8 mouse cellular contexts compared by ENCODE assay signal in the genomic region with DNA sequence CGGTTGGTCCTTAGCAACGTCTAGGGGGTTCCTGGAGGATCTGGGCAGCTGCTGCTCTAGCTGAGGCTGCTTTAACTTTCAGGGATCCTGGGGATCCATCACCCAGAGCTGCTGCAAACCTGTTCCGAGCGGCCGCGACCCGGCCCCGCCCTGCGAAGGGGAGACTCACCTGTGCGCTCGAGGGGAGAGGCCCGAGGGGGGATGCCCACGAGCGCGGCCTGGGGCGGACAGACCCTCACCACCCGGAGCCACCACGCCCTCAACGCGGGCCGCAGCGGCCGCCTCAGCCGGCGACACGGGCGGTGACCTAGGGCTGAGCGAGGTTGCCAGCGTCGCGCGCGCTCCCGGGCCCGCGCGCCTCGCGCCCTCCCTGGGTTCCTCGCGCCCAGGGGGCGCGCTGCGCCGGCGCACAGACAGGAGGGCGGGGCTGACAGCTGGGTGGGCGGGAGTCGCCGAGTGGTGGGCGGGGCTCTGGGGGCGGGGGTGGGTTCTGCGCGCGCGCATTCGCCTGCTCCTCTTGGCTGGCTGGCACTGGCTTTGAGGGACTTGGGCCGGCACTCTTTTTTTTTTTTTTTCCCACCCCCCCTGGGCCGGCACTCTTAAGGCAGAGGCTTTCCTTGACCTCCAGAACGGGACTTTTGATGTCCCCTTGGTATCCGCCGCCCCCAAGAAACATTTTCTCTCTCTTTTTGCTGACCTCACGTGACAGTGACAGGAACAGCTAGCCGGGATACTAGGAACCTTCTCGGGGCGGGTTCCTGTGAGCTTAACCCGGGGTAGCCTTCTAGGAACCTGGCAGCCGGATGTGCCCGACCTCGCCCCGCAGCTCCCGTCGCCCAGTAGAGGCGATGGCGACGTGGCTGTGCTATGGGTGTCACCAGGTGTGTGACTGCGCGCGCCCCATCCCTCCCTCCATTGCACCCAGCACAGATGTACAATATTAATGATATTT. TPM values are rescaled to one million over a fixed set of nuclear protein-coding genes. Genes with fewer than 3 reads are reported as not detected.
DNase-seq lines count a peak whose midpoint lies in the region; ATAC-seq lines count a peak whose summit lies in the region.

A gene (minus strand): TSS at position 411 of the 952 bp plus-strand sequence.

- H3K9ac ChIP-seq in embryonic facial prominence, embryonic 11.5 days (replicated peaks; ENCODE audit: low read length), result peak within 1 kb of the TSS; percentile 82
- H3K9ac ChIP-seq in limb, embryonic 12.5 days (replicated peaks), result peak within 1 kb of the TSS; percentile 78
- H3K9ac ChIP-seq in midbrain, embryonic 14.5 days (replicated peaks; ENCODE audit: low read length), result peak within 1 kb of the TSS; percentile 89

- WGBS in embryonic facial prominence, embryonic 11.5 days, result under 1% methylated on average over 73 of the region's 79 CpGs
- under 1% methylated on average over 60 of the region's 79 CpGs for WGBS in limb, embryonic 12.5 days
- under 1% methylated on average over 67 of the region's 79 CpGs for WGBS in midbrain, embryonic 14.5 days

- no peaks in the 10 kb centered on the region for H3K9me3 ChIP-seq in embryonic facial prominence, embryonic 11.5 days (replicated peaks; ENCODE audit: control insufficient read depth, low read length)
- H3K9me3 ChIP-seq in limb, embryonic 12.5 days, result no peaks in the 10 kb centered on the region
- no peaks in the 10 kb centered on the region for H3K9me3 ChIP-seq in midbrain, embryonic 14.5 days (ENCODE audit: control insufficient read depth, low read length)

- peak within 1 kb of the TSS; percentile 66 for H3K4me2 ChIP-seq in embryonic facial prominence, embryonic 11.5 days (ENCODE audit: low read depth, low read length)
- H3K4me2 ChIP-seq in limb, embryonic 12.5 days, result peak within 1 kb of the TSS; percentile 90
- peak within 1 kb of the TSS; percentile 87 for H3K4me2 ChIP-seq in midbrain, embryonic 14.5 days (ENCODE audit: low read length)

- no peaks in the 10 kb centered on the region for H3K4me1 ChIP-seq in embryonic facial prominence, embryonic 11.5 days (ENCODE audit: control insufficient read depth, insufficient read depth, low read length)
- peaks cover 10% of the 10 kb centered on the region for H3K4me1 ChIP-seq in limb, embryonic 12.5 days (replicated peaks)
- H3K4me1 ChIP-seq in midbrain, embryonic 14.5 days (ENCODE audit: control insufficient read depth, insufficient read depth, low read length), result peaks cover 8% of the 10 kb centered on the region; the same call in 1 of the 2 replicates

- peak within 1 kb of the TSS; percentile 68 for H3K4me3 ChIP-seq in embryonic facial prominence, embryonic 11.5 days (ENCODE audit: low read depth, low read length)
- peak within 1 kb of the TSS; percentile 71 for H3K4me3 ChIP-seq in limb, embryonic 12.5 days (replicated peaks)
- peak within 1 kb of the TSS; percentile 72 for H3K4me3 ChIP-seq in midbrain, embryonic 14.5 days (replicated peaks; ENCODE audit: low read depth, low read length)

- DNase-seq in 3T3-L1 (ENCODE audit: low read depth, low spot score), result peak; percentile 70
- DNase-seq in adrenal gland, postnatal 25 days, result peak; percentile 89
- DNase-seq in embryonic facial prominence, embryonic 11.5 days (ENCODE audit: low spot score), result peak; percentile 88
- DNase-seq in kidney, adult 11 months, result peak; percentile 76
- peak; percentile 95 for DNase-seq in midbrain, embryonic 14.5 days
- DNase-seq in spleen, adult 12 weeks (ENCODE audit: low spot score), result peak; percentile 72

- no peaks in the 10 kb centered on the region for H3K27me3 ChIP-seq in embryonic facial prominence, embryonic 11.5 days (ENCODE audit: control insufficient read depth, insufficient read depth, low read length)
- peaks cover 8% of the 10 kb centered on the region for H3K27me3 ChIP-seq in limb, embryonic 12.5 days
- no peaks in the 10 kb centered on the region for H3K27me3 ChIP-seq in midbrain, embryonic 14.5 days (ENCODE audit: control insufficient read depth, insufficient read depth, low read length)

- peak; percentile 70 for ATAC-seq in embryonic facial prominence, embryonic 11.5 days (replicated peaks; ENCODE audit: insufficient number of reproducible peaks, low FRiP score, low TSS enrichment, low read depth)
- peak; percentile 85 for ATAC-seq in granulocyte monocyte progenitor cell, adult 5-6 weeks (replicated peaks; ENCODE audit: poor library complexity, severe bottlenecking)
- ATAC-seq in limb, embryonic 12.5 days (ENCODE audit: insufficient number of reproducible peaks, insufficient read depth, low FRiP score, low TSS enrichment, low read depth), result peak; percentile 65
- peak; percentile 89 for ATAC-seq in midbrain, embryonic 14.5 days (ENCODE audit: low FRiP score, low TSS enrichment)

- no peaks in the 10 kb centered on the region for H3K36me3 ChIP-seq in embryonic facial prominence, embryonic 11.5 days (replicated peaks; ENCODE audit: control insufficient read depth, insufficient read depth, low read depth, low read length)
- H3K36me3 ChIP-seq in limb, embryonic 12.5 days, result no peaks in the 10 kb centered on the region
- H3K36me3 ChIP-seq in midbrain, embryonic 14.5 days (ENCODE audit: control insufficient read depth, insufficient read depth, low read length), result no peaks in the 10 kb centered on the region

- no peak within 1 kb of the TSS for H3K27ac ChIP-seq in embryonic facial prominence, embryonic 11.5 days (replicated peaks; ENCODE audit: low read depth, low read length)
- H3K27ac ChIP-seq in limb, embryonic 12.5 days, result no peak within 1 kb of the TSS
- H3K27ac ChIP-seq in midbrain, embryonic 14.5 days (replicated peaks; ENCODE audit: low read depth, low read length), result peak within 1 kb of the TSS; percentile 75

RNA-seq across cellular contexts. Expression of the gene that starts here (rescaled TPM):
- 11.9 and 16.9 TPM in 2 replicates for total RNA-seq in adrenal gland, postnatal 25 days (2021)
- polyA plus RNA-seq in embryonic facial prominence, embryonic 11.5 days (2014; fragmentation: Nextera tagmentation; extraction: Ambion mirVana), result 8.5 and 10.7 TPM in 2 replicates
- total RNA-seq in granulocyte monocyte progenitor cell, adult 5-6 weeks (2014; fragmentation: Nextera tagmentation), result 3.0 and 9.3 TPM in 2 replicates
- 3.6 and 4.9 TPM in 2 replicates for total RNA-seq in granulocyte monocyte progenitor cell, adult 5-6 weeks (2017)
- polyA plus RNA-seq in limb, embryonic 12.5 days (2016; fragmentation: Nextera tagmentation; extraction: Ambion mirVana), result 11.7 and 12.6 TPM in 2 replicates
- 40.9 and 50.2 TPM in 2 replicates for polyA plus RNA-seq in midbrain, embryonic 14.5 days (2014; fragmentation: Nextera tagmentation; extraction: Ambion mirVana)
